Mouse (Mus musculus) brown adipose tissue, adult 24 weeks (tissue): ENCODE results near the gene Arel1. TPM values are rescaled to one million over a fixed set of nuclear protein-coding genes. Genes with fewer than 3 reads are reported as not detected.

Experiments used
- H3K27ac ChIP-seq: fragments of 200-500 bp; replicated peaks from 2 replicates; pipeline ENCODE4 v1.5.1; 2012; ENCODE audit warnings: low read depth, mild to moderate bottlenecking, low read length
- H3K4me1 ChIP-seq: fragments of 200-500 bp; 2 replicates; pipeline ENCODE4 v1.6.1; 2012; ENCODE audit warnings: low read length, mixed read lengths; ENCODE audit not compliant: control insufficient read depth, insufficient read depth, insufficient read length
- H3K4me3 ChIP-seq: fragments of 200-500 bp; 2 replicates; pipeline ENCODE4 v1.5.1; 2012; ENCODE audit warnings: low read depth, mild to moderate bottlenecking, low read length, moderate library complexity; ENCODE audit not compliant: insufficient read depth
- polyA plus RNA-seq: library from polyadenylated mRNA; stranded (reverse); fragments of >200 nt; gene quantifications from 2 replicates; pipeline ENCODE4 v1.2.4, GENCODE M21; 2012; ENCODE audit not compliant: missing spikeins, insufficient read depth, insufficient read length

Arel1 gene
- polyA plus RNA-seq, 1 experiment = 19.3 TPM

GRCm38 (mm10) chr12:84940343-84940742, 30.4 kb downstream of the Arel1 start:
- H3K27ac ChIP-seq = no peak overlapping the region
- H3K4me1 ChIP-seq = peaks cover 11% of the 10 kb centered on the region
- H3K4me3 ChIP-seq = no peak overlapping the region

- no peak overlapping the region; the same call in 1 of the 2 replicates for H3K27ac ChIP-seq
- peaks cover 7% of the 10 kb centered on the region for H3K4me1 ChIP-seq
- no peak overlapping the region for H3K4me3 ChIP-seq
Observed at GRCm38 (mm10) chr12:84939117-84939516, 31.6 kb downstream of the Arel1 start.

- Histone ChIP-seq H3K4me3 (no peak overlapping the region), H3K4me1 (no peaks in the 10 kb centered on the region), H3K27ac (no peak overlapping the region)
Observed at GRCm38 (mm10) chr12:84935343-84935742, 35.4 kb downstream of the Arel1 start.

GRCm38 (mm10) chr12:84932210-84932609, 38.5 kb downstream of the Arel1 start:
- Histone ChIP-seq H3K4me3 (no peak overlapping the region), H3K27ac (no peak overlapping the region), H3K4me1 (no peaks in the 10 kb centered on the region)

GRCm38 (mm10) chr12:84926542-84926941, 44.2 kb downstream of the Arel1 start:
- Histone ChIP-seq H3K4me3 (no peak overlapping the region), H3K4me1 (no peaks in the 10 kb centered on the region), H3K27ac (no peak overlapping the region)

GRCm38 (mm10) chr12:84924324-84924723, 46.4 kb downstream of the Arel1 start:
- H3K4me1 ChIP-seq = no peaks in the 10 kb centered on the region
- H3K27ac ChIP-seq = no peak overlapping the region
- no peak overlapping the region for H3K4me3 ChIP-seq

- H3K4me1 ChIP-seq = no peaks in the 10 kb centered on the region
- no peak overlapping the region for H3K27ac ChIP-seq
- no peak overlapping the region for H3K4me3 ChIP-seq
Observed at GRCm38 (mm10) chr12:84921881-84922419, 48.8 kb downstream of the Arel1 start.

GRCm38 (mm10) chr12:84918809-84919208, 51.9 kb downstream of the Arel1 start:
- H3K27ac ChIP-seq = no peak overlapping the region

GRCm38 (mm10) chr12:84917799-84918198, 52.9 kb downstream of the Arel1 start:
- Histone ChIP-seq H3K27ac (no peak overlapping the region), H3K4me3 (no peak overlapping the region), H3K4me1 (no peaks in the 10 kb centered on the region)

More at GRCm38 (mm10) chr12:84918809-84919208, 51.9 kb downstream of the Arel1 start:
- Histone ChIP-seq H3K4me3 (no peak overlapping the region), H3K4me1 (no peaks in the 10 kb centered on the region)

GRCm38 (mm10) chr12:84914959-84915358, 55.7 kb downstream of the Arel1 start:
- Histone ChIP-seq H3K4me1 (no peaks in the 10 kb centered on the region), H3K4me3 (no peak overlapping the region), H3K27ac (no peak overlapping the region)

GRCm38 (mm10) chr12:84912652-84913104, 58.0 kb downstream of the Arel1 start:
- Histone ChIP-seq H3K4me1 (0 out of 2 replicates have a peak, but pooled peaks cover under 1% of the 10 kb centered on the region), H3K4me3 (no peak overlapping the region), H3K27ac (no peak overlapping the region)

- no peak overlapping the region for H3K27ac ChIP-seq
- 0 out of 2 replicates have a peak, but pooled peaks cover 2% of the 10 kb centered on the region for H3K4me1 ChIP-seq
- H3K4me3 ChIP-seq = no peak overlapping the region
Observed at GRCm38 (mm10) chr12:84911640-84912039, 59.1 kb downstream of the Arel1 start.

GRCm38 (mm10) chr12:84910066-84910465, 60.6 kb downstream of the Arel1 start:
- Histone ChIP-seq H3K27ac (no peak overlapping the region), H3K4me3 (no peak overlapping the region), H3K4me1 (0 out of 2 replicates have a peak, but pooled peaks cover 2% of the 10 kb centered on the region)

GRCm38 (mm10) chr12:84907627-84908480, 62.8 kb downstream of the Arel1 start:
- Histone ChIP-seq H3K27ac (no peak overlapping the region), H3K4me3 (no peak overlapping the region), H3K4me1 (0 out of 2 replicates have a peak, but pooled peaks cover 2% of the 10 kb centered on the region)

- Histone ChIP-seq H3K27ac (no peak overlapping the region), H3K4me1 (0 out of 2 replicates have a peak, but pooled peaks cover 2% of the 10 kb centered on the region), H3K4me3 (no peak overlapping the region)
Observed at GRCm38 (mm10) chr12:84907024-84907626, 63.6 kb downstream of the Arel1 start.
